Mouse (Mus musculus): Measurements from ENCODE around the gene Sbsn. TPM values are rescaled to one million over a fixed set of nuclear protein-coding genes. Genes with fewer than 3 reads are reported as not detected.

Gene Sbsn
- polyA plus RNA-seq, 1 experiment from 2014 or later: 1.6 TPM

DNA sequence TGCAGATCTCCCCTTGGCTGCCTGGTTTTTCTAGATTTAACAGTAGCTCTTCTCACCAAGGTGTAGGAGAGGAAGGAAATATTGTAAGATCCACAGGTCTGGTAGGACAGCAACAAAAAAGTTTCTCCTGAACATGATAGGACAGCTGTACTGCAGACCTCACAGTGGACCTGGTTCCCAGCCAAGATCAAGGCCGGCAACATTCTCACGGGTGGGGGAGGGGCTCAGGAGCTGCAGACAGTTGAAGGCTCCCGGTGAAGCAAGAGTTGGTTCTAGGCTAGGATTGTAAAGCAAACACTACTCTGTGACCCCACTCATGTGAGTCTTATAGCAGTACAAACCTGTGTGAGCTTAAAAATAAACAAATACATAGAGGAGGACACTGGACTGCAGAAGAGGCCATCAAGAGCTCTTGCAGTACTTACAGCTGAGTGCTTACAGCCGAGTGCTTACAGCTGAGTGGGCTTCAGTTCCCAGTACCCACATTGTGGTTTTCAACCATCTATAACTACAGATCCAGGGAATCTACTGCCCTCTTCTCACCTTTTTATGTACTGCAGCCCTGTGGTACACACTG, 7.2 kb upstream of the Sbsn start:
- 66% methylated on average over 4 of the region's 4 CpGs for WGBS
- Histone ChIP-seq H3K4me1 (ENCODE audit: control insufficient read depth, insufficient read depth, low read length) (no peaks in the 10 kb centered on the region), H3K9me3 (replicated peaks; ENCODE audit: control insufficient read depth, low read length, poor library complexity, severe bottlenecking) (no peaks in the 10 kb centered on the region), H3K4me2 (ENCODE audit: low read length) (no peak overlapping the region), H3K4me3 (ENCODE audit: low read depth, low read length) (no peak overlapping the region), H3K9ac (ENCODE audit: low read depth, low read length) (no peak overlapping the region), H3K27ac (ENCODE audit: low read length) (no peak overlapping the region), H3K36me3 (ENCODE audit: control insufficient read depth, insufficient read depth, low read length) (no peaks in the 10 kb centered on the region; the same call in 1 of the 2 replicates), H3K27me3 (ENCODE audit: control insufficient read depth, insufficient read depth, low read depth, low read length) (no peaks in the 10 kb centered on the region)
- no peak for ATAC-seq

DNA sequence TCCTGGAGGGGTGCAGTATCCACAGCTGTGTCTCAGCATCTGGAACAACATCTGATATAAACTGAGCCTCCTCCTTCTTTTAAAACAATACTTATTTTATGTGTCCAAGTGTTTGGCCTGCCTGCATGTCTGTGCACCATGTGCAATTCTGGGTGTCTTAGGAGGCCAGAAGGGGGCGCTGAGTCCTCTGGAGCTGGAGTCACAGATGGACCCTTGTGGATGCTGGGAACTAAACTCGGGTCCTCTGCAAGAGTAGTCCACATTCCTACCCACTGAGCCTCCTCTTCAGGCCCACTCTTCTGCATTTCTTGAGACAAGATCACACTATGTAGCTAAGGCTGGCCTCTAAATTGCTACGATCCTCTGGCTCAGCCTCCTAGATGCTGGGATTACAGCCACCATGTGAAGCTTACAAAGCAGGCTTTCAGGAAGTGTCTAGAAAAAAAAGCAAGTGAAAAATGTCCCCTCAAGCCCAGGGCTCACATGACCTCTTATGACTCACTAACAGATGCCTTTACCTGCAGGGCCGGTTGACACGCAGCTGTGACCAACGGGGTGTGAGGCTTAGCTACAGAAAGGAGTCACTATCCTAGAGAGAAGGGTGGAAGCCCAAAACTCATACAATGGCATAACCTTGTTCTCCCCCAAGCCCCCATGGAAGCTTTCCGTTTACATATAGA, 3.6 kb upstream of the Sbsn start:
- H3K27ac ChIP-seq (ENCODE audit: low read length): no peak overlapping the region
- WGBS: 84% methylated on average over 7 of the region's 7 CpGs
- H3K4me1 ChIP-seq (ENCODE audit: control insufficient read depth, insufficient read depth, low read length): no peaks in the 10 kb centered on the region
- H3K27me3 ChIP-seq (ENCODE audit: control insufficient read depth, insufficient read depth, low read depth, low read length): no peaks in the 10 kb centered on the region
- H3K4me2 ChIP-seq (ENCODE audit: low read length): no peak overlapping the region
- H3K9ac ChIP-seq (ENCODE audit: low read depth, low read length): no peak overlapping the region
- no peaks in the 10 kb centered on the region for H3K9me3 ChIP-seq (replicated peaks; ENCODE audit: control insufficient read depth, low read length, poor library complexity, severe bottlenecking)
- H3K4me3 ChIP-seq (ENCODE audit: low read depth, low read length): no peak overlapping the region
- no peak for ATAC-seq
- no peaks in the 10 kb centered on the region for H3K36me3 ChIP-seq (ENCODE audit: control insufficient read depth, insufficient read depth, low read length)

DNA sequence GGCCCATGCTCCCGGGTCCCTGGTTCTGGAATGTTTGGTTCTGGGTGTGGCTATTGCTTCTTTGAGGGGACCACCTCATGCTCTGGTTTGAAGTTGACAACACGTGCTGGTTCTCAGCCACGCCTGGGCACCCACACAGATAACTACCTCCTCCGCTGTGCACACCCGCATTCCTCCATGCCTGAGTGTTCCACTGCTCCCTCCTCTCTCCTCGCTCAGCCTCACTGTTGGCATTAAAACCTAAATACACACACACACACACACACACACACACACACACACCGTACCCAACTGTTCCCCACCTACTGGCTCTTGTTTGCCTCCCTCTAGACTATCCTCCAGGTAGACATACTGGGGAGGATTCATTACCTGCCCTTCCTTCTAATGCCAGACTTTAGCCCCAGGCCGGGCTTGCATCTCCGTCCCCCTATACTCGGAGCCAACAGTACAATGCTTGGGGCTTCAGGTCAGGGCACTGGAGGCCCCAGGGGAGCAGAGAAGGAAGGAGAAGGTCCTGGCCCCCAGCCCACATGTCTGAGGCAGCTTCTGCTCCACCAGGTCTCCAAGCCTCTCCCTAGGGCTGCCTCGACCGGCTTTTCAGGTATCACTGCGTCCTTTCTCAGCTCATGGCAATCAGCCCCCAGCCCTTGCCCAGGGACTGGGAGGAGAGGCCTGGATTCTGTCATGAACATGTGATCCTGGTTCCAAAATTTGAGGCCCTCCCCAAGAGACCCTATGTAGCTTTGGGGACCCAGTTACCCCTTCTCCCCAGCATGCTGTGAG, 1.3 kb upstream of the Sbsn start:
- H3K27me3 ChIP-seq (ENCODE audit: control insufficient read depth, insufficient read depth, low read depth, low read length): no peaks in the 10 kb centered on the region
- peaks cover 5% of the 10 kb centered on the region for H3K9me3 ChIP-seq (replicated peaks; ENCODE audit: control insufficient read depth, low read length, poor library complexity, severe bottlenecking)
- no peaks in the 10 kb centered on the region for H3K4me1 ChIP-seq (ENCODE audit: control insufficient read depth, insufficient read depth, low read length)
- no peak overlapping the region for H3K9ac ChIP-seq (ENCODE audit: low read depth, low read length)
- 90% methylated on average over 13 of the region's 13 CpGs for WGBS
- ATAC-seq: no peak
- H3K27ac ChIP-seq (ENCODE audit: low read length): no peak overlapping the region
- peaks cover 8% of the 10 kb centered on the region for H3K36me3 ChIP-seq (ENCODE audit: control insufficient read depth, insufficient read depth, low read length)
- H3K4me2 ChIP-seq (ENCODE audit: low read length): no peak overlapping the region
- no peak overlapping the region for H3K4me3 ChIP-seq (ENCODE audit: low read depth, low read length)

DNA sequence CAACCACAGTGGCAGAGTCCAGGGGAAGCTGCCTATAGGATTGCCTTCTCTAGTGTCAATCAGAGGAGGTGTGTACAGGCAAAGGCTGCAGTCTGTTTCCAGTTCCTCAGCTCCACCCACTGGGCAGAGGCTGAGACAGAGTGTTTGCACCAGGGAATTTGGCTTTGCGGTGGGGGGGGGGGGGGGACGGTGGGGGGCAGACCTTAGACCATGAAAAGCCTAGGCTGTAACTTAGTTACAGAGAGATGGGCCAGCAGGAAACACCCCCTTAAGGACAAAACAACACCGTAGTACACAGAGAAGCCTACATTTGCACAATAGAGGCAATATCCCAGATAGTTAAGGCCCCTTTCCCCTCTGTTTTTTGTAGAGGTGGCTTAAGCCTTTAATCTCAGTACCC, 5.7 kb downstream of the Sbsn start:
- H3K27ac ChIP-seq (ENCODE audit: low read length): no peak overlapping the region
- no peaks in the 10 kb centered on the region for H3K4me1 ChIP-seq (ENCODE audit: control insufficient read depth, insufficient read depth, low read length)
- H3K9me3 ChIP-seq (replicated peaks; ENCODE audit: control insufficient read depth, low read length, poor library complexity, severe bottlenecking): peaks cover 8% of the 10 kb centered on the region
- H3K27me3 ChIP-seq (ENCODE audit: control insufficient read depth, insufficient read depth, low read depth, low read length): no peaks in the 10 kb centered on the region
- H3K4me3 ChIP-seq (ENCODE audit: low read depth, low read length): no peak overlapping the region
- no peak overlapping the region for H3K9ac ChIP-seq (ENCODE audit: low read depth, low read length)
- H3K36me3 ChIP-seq (ENCODE audit: control insufficient read depth, insufficient read depth, low read length): peaks cover 19% of the 10 kb centered on the region
- ATAC-seq: no peak
- WGBS: 62% methylated on average over 3 of the region's 3 CpGs
- H3K4me2 ChIP-seq (ENCODE audit: low read length): no peak overlapping the region

DNA sequence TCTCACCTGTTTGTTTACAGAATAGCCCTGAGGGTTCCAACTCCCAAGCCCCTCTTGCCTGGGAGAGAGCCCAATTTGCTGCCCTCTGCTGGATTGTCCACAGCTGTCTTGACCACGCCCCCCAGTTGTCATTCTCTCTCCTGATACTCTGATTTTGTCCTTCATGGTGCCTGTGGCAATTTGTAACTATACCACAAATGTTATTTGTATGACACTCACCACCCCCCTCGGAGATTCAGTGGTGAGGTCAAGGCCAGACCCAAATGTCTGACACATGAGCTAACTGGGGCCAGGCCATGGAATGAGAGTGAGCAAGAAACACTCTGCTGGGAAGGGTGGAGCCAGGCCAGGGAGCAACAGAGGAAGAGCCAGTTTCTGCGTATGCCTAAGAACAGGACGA, 7.6 kb downstream of the Sbsn start:
- Histone ChIP-seq H3K4me3 (ENCODE audit: low read depth, low read length) (no peak overlapping the region), H3K9me3 (replicated peaks; ENCODE audit: control insufficient read depth, low read length, poor library complexity, severe bottlenecking) (peaks cover 8% of the 10 kb centered on the region), H3K27ac (ENCODE audit: low read length) (no peak overlapping the region), H3K4me2 (ENCODE audit: low read length) (no peak overlapping the region), H3K36me3 (ENCODE audit: control insufficient read depth, insufficient read depth, low read length) (peaks cover 16% of the 10 kb centered on the region), H3K4me1 (ENCODE audit: control insufficient read depth, insufficient read depth, low read length) (no peaks in the 10 kb centered on the region), H3K27me3 (ENCODE audit: control insufficient read depth, insufficient read depth, low read depth, low read length) (no peaks in the 10 kb centered on the region), H3K9ac (ENCODE audit: low read depth, low read length) (no peak overlapping the region)
- 58% methylated on average over 4 of the region's 4 CpGs for WGBS
- no peak for ATAC-seq

DNA sequence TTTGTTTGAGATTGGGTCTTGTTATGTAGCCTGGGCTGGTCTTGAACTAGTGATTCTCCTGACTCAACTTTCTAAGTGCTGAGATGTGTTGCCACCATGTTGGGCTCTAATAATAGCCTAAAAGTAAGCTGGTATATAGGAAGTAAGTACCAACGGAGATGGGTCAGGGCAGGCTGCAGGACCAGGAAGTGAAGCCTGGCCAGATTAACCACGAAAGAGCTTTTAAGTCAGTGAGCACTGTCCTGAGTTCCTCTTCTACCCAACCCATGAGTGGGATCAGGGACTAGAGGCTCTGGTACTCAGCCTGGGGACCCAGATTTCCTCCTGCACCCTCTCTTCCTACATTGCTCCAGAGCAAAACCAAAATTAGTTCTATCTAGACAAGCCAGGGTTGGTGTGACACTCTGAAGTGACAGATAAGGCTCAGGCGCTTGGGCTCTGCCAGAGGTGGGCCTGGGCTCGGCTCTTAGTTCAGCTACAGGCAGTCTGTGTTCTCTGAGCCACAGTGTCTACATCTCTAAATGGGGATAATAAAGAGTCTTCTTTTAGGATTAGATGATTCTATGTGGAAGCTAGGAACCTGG, 10.6 kb downstream of the Sbsn start:
- no peak overlapping the region for H3K4me2 ChIP-seq (ENCODE audit: low read length)
- ATAC-seq: no peak
- H3K27ac ChIP-seq (ENCODE audit: low read length): no peak overlapping the region
- no peaks in the 10 kb centered on the region for H3K4me1 ChIP-seq (ENCODE audit: control insufficient read depth, insufficient read depth, low read length)
- no peaks in the 10 kb centered on the region for H3K9me3 ChIP-seq (replicated peaks; ENCODE audit: control insufficient read depth, low read length, poor library complexity, severe bottlenecking)
- 81% methylated on average over 4 of the region's 4 CpGs for WGBS
- H3K9ac ChIP-seq (ENCODE audit: low read depth, low read length): no peak overlapping the region
- no peak overlapping the region for H3K4me3 ChIP-seq (ENCODE audit: low read depth, low read length)
- no peaks in the 10 kb centered on the region for H3K36me3 ChIP-seq (ENCODE audit: control insufficient read depth, insufficient read depth, low read length)
- H3K27me3 ChIP-seq (ENCODE audit: control insufficient read depth, insufficient read depth, low read depth, low read length): no peaks in the 10 kb centered on the region

DNA sequence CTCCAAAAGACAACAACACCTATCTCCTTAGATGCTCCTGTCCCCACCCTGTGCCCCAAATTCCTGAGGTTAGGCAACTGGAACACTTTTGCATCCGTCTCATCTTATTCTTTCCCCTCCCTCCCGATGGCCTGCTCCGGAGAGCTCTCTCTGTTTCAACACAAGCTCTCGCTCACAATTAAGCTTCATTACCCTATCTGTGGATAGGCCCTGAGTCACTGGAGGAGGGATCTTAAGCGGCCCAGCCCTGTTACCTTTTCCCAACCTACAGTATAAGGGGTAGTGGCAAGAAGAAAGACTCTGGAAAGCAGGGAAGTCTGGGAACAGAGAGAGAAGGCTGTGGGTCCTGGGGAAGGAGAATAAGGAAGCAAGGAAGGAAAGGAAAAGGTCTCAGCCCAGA, 12.2 kb downstream of the Sbsn start, which contains the start of gene Dmkn:
Gene Dmkn (plus strand): TSS at position 301 of the 400 bp plus-strand sequence.
- H3K4me1 ChIP-seq (ENCODE audit: control insufficient read depth, insufficient read depth, low read length): no peaks in the 10 kb centered on the region
- H3K27ac ChIP-seq (ENCODE audit: low read length): no peak within 1 kb of the TSS
- 45% methylated on average over 5 of the region's 5 CpGs for WGBS
- H3K4me3 ChIP-seq (ENCODE audit: low read depth, low read length): no peak within 1 kb of the TSS
- H3K9ac ChIP-seq (ENCODE audit: low read depth, low read length): no peak within 1 kb of the TSS
- H3K27me3 ChIP-seq (ENCODE audit: control insufficient read depth, insufficient read depth, low read depth, low read length): 0 out of 2 replicates have a peak, but pooled peaks cover 1% of the 10 kb centered on the region
- no peak for ATAC-seq
- no peaks in the 10 kb centered on the region for H3K9me3 ChIP-seq (replicated peaks; ENCODE audit: control insufficient read depth, low read length, poor library complexity, severe bottlenecking)
- H3K4me2 ChIP-seq (ENCODE audit: low read length): no peak within 1 kb of the TSS
- no peaks in the 10 kb centered on the region for H3K36me3 ChIP-seq (ENCODE audit: control insufficient read depth, insufficient read depth, low read length)

DNA sequence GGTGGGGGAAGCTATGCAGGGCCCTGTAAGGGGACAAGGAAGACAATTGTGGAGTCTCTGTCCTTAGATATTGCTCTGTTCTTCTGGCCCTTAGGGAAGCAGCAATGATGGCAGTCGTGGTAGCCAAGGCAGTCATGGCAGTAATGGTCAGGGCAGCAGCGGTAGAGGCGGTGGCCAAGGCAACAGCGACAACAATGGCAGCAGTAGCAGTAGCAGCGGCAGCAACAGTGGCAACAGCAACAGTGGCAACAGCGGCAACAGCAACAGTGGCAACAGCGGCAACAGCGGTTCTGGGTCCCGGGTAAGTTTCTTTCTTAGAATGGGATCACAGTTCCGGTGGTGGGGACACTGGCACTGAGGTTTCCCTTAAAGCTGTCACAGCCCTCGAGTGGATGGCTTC, 13.9 kb downstream of the Sbsn start:
- H3K4me2 ChIP-seq (ENCODE audit: low read length): peak overlapping the region; percentile 5; the same call in 1 of the 2 replicates
- H3K9me3 ChIP-seq (replicated peaks; ENCODE audit: control insufficient read depth, low read length, poor library complexity, severe bottlenecking): no peaks in the 10 kb centered on the region
- no peak overlapping the region for H3K27ac ChIP-seq (ENCODE audit: low read length)
- WGBS: 45% methylated on average over 11 of the region's 11 CpGs
- H3K4me3 ChIP-seq (ENCODE audit: low read depth, low read length): no peak overlapping the region
- no peak overlapping the region for H3K9ac ChIP-seq (ENCODE audit: low read depth, low read length)
- no peaks in the 10 kb centered on the region for H3K4me1 ChIP-seq (ENCODE audit: control insufficient read depth, insufficient read depth, low read length)
- H3K36me3 ChIP-seq (ENCODE audit: control insufficient read depth, insufficient read depth, low read length): no peaks in the 10 kb centered on the region
- H3K27me3 ChIP-seq (ENCODE audit: control insufficient read depth, insufficient read depth, low read depth, low read length): 0 out of 2 replicates have a peak, but pooled peaks cover 2% of the 10 kb centered on the region
- no peak for ATAC-seq
